Mouse (Mus musculus) G1E (cell line): ENCODE data around the gene Cyb5rl. TPM values are rescaled to one million over a fixed set of nuclear protein-coding genes. Genes with fewer than 3 reads are reported as not detected.

ENCODE experiments used
- ATAC-seq: 2 replicates; pipeline ENCODE4 v1.8.0; 2016; ENCODE audit warnings: mild to moderate bottlenecking; ENCODE audit not compliant: insufficient number of reproducible peaks, poor library complexity, low FRiP score, severe bottlenecking; ENCODE audit errors: extremely low read depth
- DNase-seq: peaks from one replicate; pipeline ENCODE4 v3.0.0; 2012; ENCODE audit warnings: low spot score
- H3K27me3 ChIP-seq: 2 replicates; pipeline ENCODE4 v1.6.1; 2012; ENCODE audit warnings: mild to moderate bottlenecking, low read length, inconsistent platforms; ENCODE audit not compliant: insufficient read depth
- H3K36me3 ChIP-seq: replicated peaks from 2 replicates; pipeline ENCODE3; 2012; ENCODE audit warnings: mild to moderate bottlenecking, inconsistent platforms
- H3K4me1 ChIP-seq: 2 replicates; pipeline ENCODE4 v1.6.1; 2012; ENCODE audit warnings: low read depth, low read length, inconsistent platforms, mixed read lengths; ENCODE audit not compliant: insufficient read depth
- H3K4me3 ChIP-seq: 2 replicates; pipeline ENCODE4 v1.5.1; 2012; ENCODE audit warnings: low read depth, mild to moderate bottlenecking, inconsistent platforms, low read length, moderate library complexity, mixed read lengths
- H3K9me3 ChIP-seq: replicated peaks from 2 replicates; pipeline ENCODE4 v1.6.1; 2012; ENCODE audit warnings: inconsistent platforms
- CTCF ChIP-seq: IDR thresholded peaks from 2 replicates; pipeline ENCODE4 v1.5.1; 2012; ENCODE audit warnings: low read depth, low read length, inconsistent platforms, mixed read lengths
- GATA1 ChIP-seq: IDR thresholded peaks from 2 replicates; pipeline ENCODE4 v1.6.1; 2012; ENCODE audit warnings: borderline replicate concordance, low read length, inconsistent platforms, mixed read lengths
- GATA2 ChIP-seq: IDR thresholded peaks from 2 replicates; pipeline ENCODE4 v1.6.1; 2012; ENCODE audit warnings: low read depth, low read length, inconsistent platforms, borderline replicate concordance
- POLR2AphosphoS5 ChIP-seq: IDR thresholded peaks from 2 replicates; pipeline ENCODE4 v1.6.1; 2012; ENCODE audit warnings: low read depth, low read length, inconsistent platforms; ENCODE audit not compliant: insufficient replicate concordance
- TAL1 ChIP-seq: conservative IDR thresholded peaks from 2 replicates; pipeline ENCODE4 v1.6.1; 2012; ENCODE audit warnings: low read depth, low read length, inconsistent platforms, mixed read lengths
- polyA plus RNA-seq: library from polyadenylated mRNA; stranded (reverse); fragments of >175 nt; gene quantifications from 2 replicates; pipeline ENCODE4 v1.2.3, GENCODE M21; 2012
- total RNA-seq, 2 experiments: library from RNA; stranded (forward) in 1 of 2; stranded (reverse) in 1 of 2; fragments of 200-1000 nt in 1 of 2; fragments of >200 nt in 1 of 2; fragmentation: Nextera tagmentation in 1 of 2; gene quantifications; 2 replicates each; pipeline ENCODE4 v1.2.3; 2014 to 2017

The Cyb5rl gene
- total and polyA plus RNA-seq, 3 experiments, result 3.8 to 5.3 (median 5.2) TPM

GRCm38 (mm10) chr4:107126389-107126788, 59.6 kb downstream of the Cyb5rl start:
- DNase-seq, result no peak
- no peak for ATAC-seq
- H3K27me3 ChIP-seq, result peaks cover 65% of the 10 kb centered on the region
- no peaks in the 10 kb centered on the region for H3K36me3 ChIP-seq
- H3K4me3 ChIP-seq, result no peak overlapping the region
- H3K4me1 ChIP-seq, result peaks cover 4% of the 10 kb centered on the region; the same call in 1 of the 2 replicates
- H3K9me3 ChIP-seq, result no peaks in the 10 kb centered on the region
- no peak for TF ChIP-seq GATA2
- no peak for TF ChIP-seq TAL1
- no peak for TF ChIP-seq GATA1
- TF ChIP-seq CTCF, result no peak
- no peak for TF ChIP-seq POLR2AphosphoS5

- Histone ChIP-seq H3K9me3 (no peaks in the 10 kb centered on the region), H3K4me1 (no peaks in the 10 kb centered on the region), H3K27me3 (peaks cover 62% of the 10 kb centered on the region), H3K36me3 (no peaks in the 10 kb centered on the region), H3K4me3 (no peak overlapping the region)
- ATAC-seq (no peak), DNase-seq (no peak)
- no peak for TF ChIP-seq GATA1
- no peak for TF ChIP-seq POLR2AphosphoS5
- no peak for TF ChIP-seq GATA2
- TF ChIP-seq CTCF, result no peak
- no peak for TF ChIP-seq TAL1
Measured at GRCm38 (mm10) chr4:107126891-107127524, 60.2 kb downstream of the Cyb5rl start.

DNA sequence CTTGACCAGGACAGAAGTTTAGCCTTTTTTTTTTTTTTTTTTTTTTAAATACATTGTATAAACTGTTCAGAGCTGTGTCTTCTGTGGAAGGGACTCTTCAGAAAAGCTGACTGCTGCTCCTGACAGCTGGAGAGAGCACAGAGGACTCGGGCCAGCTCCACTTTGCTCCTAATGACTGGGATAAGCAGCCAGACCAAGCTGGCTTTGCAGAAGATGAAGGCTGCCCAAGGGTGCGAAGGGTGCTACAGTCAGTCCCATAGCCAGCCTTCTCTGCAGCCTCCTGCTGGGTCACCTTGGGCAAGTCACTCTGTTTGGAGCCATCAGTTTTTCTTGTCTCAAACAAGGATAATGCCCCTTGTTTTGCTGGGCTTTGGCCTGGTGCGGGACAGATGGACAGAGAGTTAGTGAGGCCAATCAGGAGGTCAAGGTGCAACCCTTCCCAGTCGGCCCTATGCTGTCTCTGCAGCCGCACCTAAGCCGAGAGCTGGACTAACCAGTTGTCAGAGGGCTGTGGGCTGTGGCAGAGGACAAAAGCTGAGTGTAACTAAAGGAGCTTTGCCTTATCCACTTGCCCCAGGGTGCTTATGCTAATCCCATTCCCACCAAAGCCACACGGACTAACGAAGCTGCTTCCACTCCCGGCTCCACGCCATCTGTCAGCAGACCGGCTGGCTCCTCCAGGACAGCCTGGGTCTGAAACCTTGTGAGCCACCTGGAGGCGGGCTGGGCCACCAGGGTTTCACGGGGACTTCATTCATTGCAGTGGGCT, 61.3 kb downstream of the Cyb5rl start:
- DNase-seq (no peak), ATAC-seq (no peak)
- Histone ChIP-seq H3K36me3 (no peaks in the 10 kb centered on the region), H3K9me3 (no peaks in the 10 kb centered on the region), H3K27me3 (peaks cover 60% of the 10 kb centered on the region), H3K4me1 (no peaks in the 10 kb centered on the region), H3K4me3 (no peak overlapping the region)
- no peak for TF ChIP-seq CTCF
- no peak for TF ChIP-seq GATA2
- TF ChIP-seq GATA1, result no peak
- no peak for TF ChIP-seq TAL1
- no peak for TF ChIP-seq POLR2AphosphoS5

DNA sequence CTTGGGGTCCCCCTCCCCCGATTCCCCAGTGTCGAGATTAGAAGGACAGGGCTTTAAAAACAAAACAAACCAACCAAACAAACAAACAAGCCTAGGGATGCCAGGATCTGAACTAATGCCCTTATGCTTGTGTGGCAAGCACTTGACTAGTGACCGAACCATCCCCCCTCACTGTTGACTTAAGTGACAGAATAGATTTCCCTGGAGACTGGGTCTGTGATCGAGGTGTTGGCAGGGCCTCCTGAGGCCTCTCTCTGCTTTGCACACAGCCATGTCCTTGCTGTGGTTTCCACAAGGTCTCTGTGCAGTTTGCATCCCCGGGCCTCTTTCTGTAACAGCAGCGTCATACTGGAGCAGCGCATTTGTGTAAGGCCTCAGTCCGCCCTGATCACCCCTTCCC, 62.6 kb downstream of the Cyb5rl start:
- H3K36me3 ChIP-seq, result no peaks in the 10 kb centered on the region
- DNase-seq, result no peak
- H3K9me3 ChIP-seq, result no peaks in the 10 kb centered on the region
- no peak for ATAC-seq
- H3K4me1 ChIP-seq, result no peaks in the 10 kb centered on the region
- H3K4me3 ChIP-seq, result no peak overlapping the region
- TF ChIP-seq GATA1 (no peak), GATA2 (no peak), POLR2AphosphoS5 (no peak), TAL1 (no peak), CTCF (no peak)
- peaks cover 63% of the 10 kb centered on the region for H3K27me3 ChIP-seq

- Histone ChIP-seq H3K27me3 (peaks cover 54% of the 10 kb centered on the region), H3K9me3 (no peaks in the 10 kb centered on the region), H3K4me3 (no peak overlapping the region), H3K4me1 (no peaks in the 10 kb centered on the region), H3K36me3 (no peaks in the 10 kb centered on the region)
- DNase-seq, result no peak
- TF ChIP-seq TAL1 (no peak), POLR2AphosphoS5 (no peak)
- no peak for ATAC-seq
Measured at GRCm38 (mm10) chr4:107130534-107130933, 63.7 kb downstream of the Cyb5rl start.

DNA sequence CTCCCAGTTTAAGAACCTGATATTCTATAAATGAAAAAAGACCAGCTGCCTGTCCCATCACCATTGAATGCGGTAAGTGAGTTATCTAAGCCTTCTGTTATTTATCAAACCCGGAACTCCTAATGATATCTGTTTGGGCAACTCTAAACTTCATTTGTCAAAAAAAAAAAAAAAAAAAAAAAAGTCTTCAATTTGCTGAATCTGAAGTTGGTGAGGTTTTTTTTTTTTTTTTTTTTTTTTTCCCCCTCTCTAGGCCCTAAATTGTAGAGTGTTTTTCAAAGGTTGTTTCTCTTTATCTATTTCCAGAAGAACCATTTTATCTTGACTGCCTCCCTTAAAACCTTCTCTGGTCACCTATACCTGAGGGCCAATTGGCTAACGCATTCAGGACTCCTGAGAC, 68.1 kb downstream of the Cyb5rl start:
- DNase-seq (no peak), ATAC-seq (no peak)
- TF ChIP-seq TAL1 (no peak), CTCF (no peak), POLR2AphosphoS5 (no peak), GATA2 (no peak), GATA1 (no peak)
- Histone ChIP-seq H3K9me3 (no peaks in the 10 kb centered on the region), H3K36me3 (peaks cover 19% of the 10 kb centered on the region), H3K4me3 (no peak overlapping the region), H3K27me3 (peaks cover 20% of the 10 kb centered on the region), H3K4me1 (no peaks in the 10 kb centered on the region)
